Mouse (Mus musculus): ENCODE measurements around the gene Npnt.

- TF ChIP-seq MYOD1 (IDR thresholded peaks at IDR 0.05; ENCODE audit: control insufficient read depth in 1 of 3, insufficient read length in 2 of 3, low read depth in 2 of 3) (no peak), POLR2A (IDR thresholded peaks at IDR 0.05; ENCODE audit: insufficient read length, low read depth) (no peak), POLR2AphosphoS2 (IDR thresholded peaks at IDR 0.05; ENCODE audit: insufficient read length, low read depth) (no peak), MAX (IDR thresholded peaks at IDR 0.05; ENCODE audit: low read depth) (no peak), MYOG (IDR thresholded peaks at IDR 0.05; ENCODE audit: control insufficient read depth in 1 of 3, insufficient read depth in 1 of 3, insufficient read length in 2 of 3, low read depth in 2 of 3) (no peak), CEBPB (IDR thresholded peaks at IDR 0.05; ENCODE audit: insufficient read depth, poor library complexity, severe bottlenecking) (no peak), TCF12 (IDR thresholded peaks at IDR 0.05; ENCODE audit: insufficient read depth, poor library complexity, severe bottlenecking) (no peak), USF1 (IDR thresholded peaks at IDR 0.05; ENCODE audit: low read depth) (no peak), REST (IDR thresholded peaks at IDR 0.05; ENCODE audit: insufficient read depth, insufficient read length) (no peak), E2F4 (IDR thresholded peaks at IDR 0.05; ENCODE audit: insufficient read depth) (no peak), SRF (IDR thresholded peaks at IDR 0.05; ENCODE audit: control insufficient read depth, insufficient read length, low read depth) (no peak), TCF3 (IDR thresholded peaks at IDR 0.05; ENCODE audit: insufficient read length, low read depth) (no peak)
Measured at GRCm38 (mm10) chr3:132894086-132894485, 56.0 kb downstream of the Npnt start.
